Mouse (Mus musculus) regulatory T cell (primary cell): ENCODE measurements around the gene Olfr1206.

Experiments used
- in situ Hi-C: fragments of 300-600 bp; cut with MboI, MseI; formaldehyde crosslinking; loops from one replicate; pipeline ENCODE4 v1.15.1; 2025; ENCODE audit warnings: high pct_unique_total_duplicates

Olfr1206 gene

GRCm38 (mm10) chr2:88862931-88863330 is at the start of gene Olfr1206:
TSS of gene Olfr1206 (plus strand) at chr2:88863231.
- in situ Hi-C loops: no loop called here

GRCm38 (mm10) chr2:88814196-88814595 is 48.8 kb upstream of the Olfr1206 start, which contains the start of gene Olfr1202:
TSS of gene Olfr1202 (plus strand) at chr2:88814496.
- in situ Hi-C loops: no loop called here

- in situ Hi-C loops: no loop called here
Measured at GRCm38 (mm10) chr2:88829437-88829836, 33.6 kb upstream of the Olfr1206 start, which contains the start of gene Olfr1205. TSS of gene Olfr1205 (plus strand) at chr2:88829737.

- in situ Hi-C loops: no loop called here
Measured at GRCm38 (mm10) chr2:88838477-88838876, 24.6 kb upstream of the Olfr1206 start.

- in situ Hi-C loops: no loop called here
Measured at GRCm38 (mm10) chr2:88848992-88849391, 14.0 kb upstream of the Olfr1206 start, which contains the start of gene Olfr1204. TSS of gene Olfr1204 (plus strand) at chr2:88849292.

- in situ Hi-C loops: no loop called here
Measured at GRCm38 (mm10) chr2:88902211-88902610, 39.2 kb downstream of the Olfr1206 start, which contains the start of gene Olfr1208. TSS of gene Olfr1208 (minus strand) at chr2:88902311.

GRCm38 (mm10) chr2:88915057-88915456 is 52.0 kb downstream of the Olfr1206 start, which contains the start of gene Olfr1209:
TSS of gene Olfr1209 (minus strand) at chr2:88915157.
- in situ Hi-C loops: no loop called here
